Comparison of ENCODE assay signal across 15 mouse cellular contexts in the genomic region with DNA sequence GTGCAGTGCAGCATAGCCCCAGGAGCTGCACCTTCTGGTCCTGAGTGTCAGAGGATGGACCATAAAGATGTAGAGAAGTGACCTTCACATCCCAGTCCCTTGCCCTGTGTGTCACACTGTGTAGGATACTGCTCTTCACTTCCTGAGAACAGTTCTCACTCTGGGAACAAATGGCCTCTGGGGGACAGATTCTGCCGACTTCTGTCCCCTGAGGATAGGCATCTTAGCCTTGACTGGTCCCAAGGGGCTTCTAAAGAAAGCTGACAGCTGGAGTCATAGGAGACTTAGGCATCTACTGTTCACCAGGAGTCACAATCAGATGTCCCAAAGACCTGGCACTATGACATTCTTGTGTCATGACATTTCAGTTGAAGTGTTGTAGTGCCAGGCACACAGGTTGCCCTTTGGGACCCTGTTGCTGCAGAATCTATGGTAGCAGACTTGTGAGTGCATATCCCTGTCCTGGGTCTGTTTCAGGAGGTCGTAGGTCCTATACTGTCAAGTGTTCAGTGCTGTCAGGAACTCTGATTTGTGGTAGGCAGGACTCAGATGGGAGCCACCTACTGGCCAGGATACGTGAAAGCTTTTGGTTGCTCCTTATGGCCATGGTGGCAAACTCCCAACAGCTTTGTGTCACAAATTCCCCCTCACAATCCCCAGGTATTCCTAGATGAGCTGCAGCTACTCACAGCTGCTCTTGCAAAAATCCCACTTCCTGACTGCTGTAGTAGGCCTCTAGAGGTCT. TPM values are rescaled to one million over a fixed set of nuclear protein-coding genes. Genes with fewer than 3 reads are reported as not detected.
DNase-seq lines count a peak whose midpoint lies in the region; ATAC-seq and TF ChIP-seq lines count a peak whose summit lies in the region.
"Had no signal": no experiment of that assay in that cellular context is flagged by ENCODE, and none has a peak within 500 bp of the region (broad histone marks: within the 10 kb centered on the region; RNA-seq: fewer than 3 reads in every experiment).

No protein-coding gene starts in this region.

- intact Hi-C loops in left cerebral cortex, postnatal 36 days (cut with DNase I): no loop called here

- TF ChIP-seq POLR2A in MEL (IDR thresholded peaks at IDR 0.05; ENCODE audit: control insufficient read depth in 1 of 2, insufficient read depth in 1 of 2, low read depth in 1 of 2, low read length in 2 of 2, poor library complexity in 1 of 2): no peak
- TF ChIP-seq POLR2A in cortical plate, adult 2 months (IDR thresholded peaks at IDR 0.05; ENCODE audit: extremely low read depth, insufficient read depth, low read length): no peak

- H3K9me3 ChIP-seq in hindbrain, postnatal 0 days (ENCODE audit: low read length): no peaks in the 10 kb centered on the region
- H3K9me3 ChIP-seq in hindbrain, embryonic 12.5 days (replicated peaks): no peaks in the 10 kb centered on the region
- H3K9me3 ChIP-seq in MEL (replicated peaks; ENCODE audit: insufficient read depth, low read length): no peaks in the 10 kb centered on the region
- H3K9me3 ChIP-seq: embryonic facial prominence, embryonic 15.5 days; limb, embryonic 12.5 days had no signal

- no peak for ATAC-seq in hindbrain, postnatal 0 days
- ATAC-seq in hindbrain, embryonic 12.5 days (ENCODE audit: low FRiP score): no peak

- TF ChIP-seq RAD21 in MEL (IDR thresholded peaks at IDR 0.05; ENCODE audit: low read depth, low read length): no peak; the same call in 1 of the 2 replicates

- H3K4me2 ChIP-seq in hindbrain, postnatal 0 days (ENCODE audit: low read depth, low read length): no peak overlapping the region
- H3K4me2 ChIP-seq in hindbrain, embryonic 12.5 days (replicated peaks): no peak overlapping the region
- H3K4me2 ChIP-seq: embryonic facial prominence, embryonic 15.5 days; limb, embryonic 12.5 days had no signal

- H3K4me3 ChIP-seq in hindbrain, postnatal 0 days (ENCODE audit: low read length): no peak overlapping the region
- no peak overlapping the region for H3K4me3 ChIP-seq in hindbrain, embryonic 12.5 days
- H3K4me3 ChIP-seq in MEL (ENCODE audit: control insufficient read depth in 1 of 2, insufficient read depth in 1 of 2, low read depth in 2 of 2, low read length in 2 of 2): no peak overlapping the region
- no peak overlapping the region for H3K4me3 ChIP-seq in cortical plate, adult 2 months (ENCODE audit: insufficient read depth, low read length)
- H3K4me3 ChIP-seq: embryonic facial prominence, embryonic 15.5 days; limb, embryonic 12.5 days had no signal

- no peaks in the 10 kb centered on the region for H3K27me3 ChIP-seq in hindbrain, postnatal 0 days (ENCODE audit: insufficient read depth, low read length)
- no peaks in the 10 kb centered on the region for H3K27me3 ChIP-seq in hindbrain, embryonic 12.5 days
- H3K27me3 ChIP-seq in MEL (ENCODE audit: control insufficient read depth in 1 of 2, insufficient read depth in 2 of 2, low read length in 2 of 2): no peaks in the 10 kb centered on the region; a peak in 1 of 4 replicates
- H3K27me3 ChIP-seq: embryonic facial prominence, embryonic 15.5 days; limb, embryonic 12.5 days had no signal

- DNase-seq in hindbrain, postnatal 0 days (ENCODE audit: low spot score): no peak
- peak; percentile 13 for DNase-seq in lung, postnatal 10 days
- DNase-seq in lung, postnatal 25 days (ENCODE audit: low spot score): no peak
- no peak for DNase-seq in MEL (ENCODE audit: low read depth, low spot score)
- no peak for DNase-seq in urinary bladder, postnatal 10 days (ENCODE audit: low spot score)
- no peak for DNase-seq in left cerebral cortex, postnatal 36 days (ENCODE audit: low spot score in 2 of 2)
- DNase-seq: adrenal gland, postnatal 10 days; cerebellum, adult 9-10 months; heart, postnatal 36 days; kidney, adult 8-10 months had no signal

- H3K4me1 ChIP-seq in hindbrain, postnatal 0 days (ENCODE audit: insufficient read depth, low read length): no peaks in the 10 kb centered on the region
- H3K4me1 ChIP-seq in hindbrain, embryonic 12.5 days: no peaks in the 10 kb centered on the region
- H3K4me1 ChIP-seq in MEL (ENCODE audit: control insufficient read depth in 1 of 2, insufficient read depth in 2 of 2, low read length in 2 of 2): no peaks in the 10 kb centered on the region
- H3K4me1 ChIP-seq in cortical plate, adult 2 months (ENCODE audit: control insufficient read depth, insufficient read depth, low read length): 0 out of 2 replicates have a peak, but pooled peaks cover 2% of the 10 kb centered on the region
- H3K4me1 ChIP-seq: embryonic facial prominence, embryonic 15.5 days had no signal

- no peaks in the 10 kb centered on the region for H3K36me3 ChIP-seq in hindbrain, postnatal 0 days (ENCODE audit: insufficient read depth, low read length)
- H3K36me3 ChIP-seq in hindbrain, embryonic 12.5 days: no peaks in the 10 kb centered on the region
- H3K36me3 ChIP-seq in MEL (ENCODE audit: control insufficient read depth in 1 of 2, insufficient read depth in 2 of 2, low read length in 2 of 2): no peaks in the 10 kb centered on the region
- H3K36me3 ChIP-seq: embryonic facial prominence, embryonic 15.5 days; limb, embryonic 12.5 days had no signal

- H3K9ac ChIP-seq in hindbrain, postnatal 0 days (replicated peaks; ENCODE audit: low read length): no peak overlapping the region
- H3K9ac ChIP-seq in hindbrain, embryonic 12.5 days: no peak overlapping the region
- H3K9ac ChIP-seq in MEL (ENCODE audit: control insufficient read depth, low read depth, low read length, poor library complexity, severe bottlenecking): no peak overlapping the region
- H3K9ac ChIP-seq: embryonic facial prominence, embryonic 15.5 days; limb, embryonic 12.5 days had no signal

- no peak overlapping the region for H3K27ac ChIP-seq in hindbrain, postnatal 0 days
- no peak overlapping the region for H3K27ac ChIP-seq in hindbrain, embryonic 12.5 days
- no peak overlapping the region for H3K27ac ChIP-seq in MEL (ENCODE audit: control insufficient read depth, low read depth, low read length)
- H3K27ac ChIP-seq in cortical plate, adult 2 months (ENCODE audit: insufficient read depth, low read length): no peak overlapping the region
- H3K27ac ChIP-seq: embryonic facial prominence, embryonic 15.5 days; limb, embryonic 12.5 days; macrophage had no signal

- peak; percentile 33; the same call in 1 of the 2 replicates for TF ChIP-seq CTCF in hindbrain, postnatal 0 days (IDR thresholded peaks at IDR 0.05; ENCODE audit: low read depth)
- TF ChIP-seq CTCF in MEL (IDR thresholded peaks at IDR 0.05 in 2 of 3, conservative IDR thresholded peaks at IDR 0.05 in 1 of 3; ENCODE audit: control insufficient read depth in 1 of 3, insufficient read depth in 1 of 3, low read depth in 2 of 3, low read length in 3 of 3, poor library complexity in 1 of 3, severe bottlenecking in 1 of 3): peak in 2 of 3 experiments; percentile 30 to 48; a peak in 3 of 6 replicates
- TF ChIP-seq CTCF in cortical plate, adult 2 months (IDR thresholded peaks at IDR 0.05; ENCODE audit: extremely low read depth, insufficient read depth, low read length): peak; percentile 29; the same call in 1 of the 2 replicates

- WGBS in hindbrain, postnatal 0 days: 52% methylated on average over 3 of the region's 3 CpGs
- 42% methylated on average over 3 of the region's 3 CpGs for WGBS in hindbrain, embryonic 12.5 days

- no peaks in the 10 kb centered on the region for H3K79me2 ChIP-seq in MEL (ENCODE audit: control insufficient read depth, insufficient read depth, low read length, poor library complexity)

- TF ChIP-seq EP300 in MEL (IDR thresholded peaks at IDR 0.05; ENCODE audit: low read depth in 1 of 2, low read length in 2 of 2): no peak

TF ChIP-seq in MEL, 35 proteins besides CTCF, POLR2A, EP300 and RAD21:
- TF ChIP-seq SMC3 (IDR thresholded peaks at IDR 0.05; ENCODE audit: low read depth, low read length) (peak; percentile 45), SIN3A (IDR thresholded peaks at IDR 0.05; ENCODE audit: low read length) (no peak)
TF ChIP-seq in MEL: peak in this region for 1.

RNA-seq across cellular contexts. Expression of a gene that starts 30.4 kb away (rescaled TPM):
- total RNA-seq in hindbrain, postnatal 0 days (2014; rRNA removed): 91.2 and 113 TPM in 2 replicates
- polyA plus RNA-seq in hindbrain, postnatal 0 days (2015; fragmentation: Nextera tagmentation; extraction: Ambion mirVana): 125 and 134 TPM in 2 replicates
- 146 and 162 TPM in 2 replicates for polyA plus RNA-seq in hindbrain, embryonic 12.5 days (2016; fragmentation: Nextera tagmentation; extraction: Ambion mirVana)
- total RNA-seq in MEL (2012; rRNA removed): 39.6 and 47.3 TPM in 2 replicates
- 10 to 100 TPM in 1 of 2 experiments, not detected in 1; 40.0 TPM for polyA plus RNA-seq in MEL (2012; ENCODE audit: insufficient read depth in 1 of 2, insufficient read length in 2 of 2, low read depth in 1 of 2, low replicate concordance in 2 of 2, missing spikeins in 1 of 2)
- 154 and 158 TPM in 2 replicates for polyA plus RNA-seq in cortical plate, adult 2 months (2012; rRNA removed)
- 100 to 1,000 TPM in 1 of 2 experiments, 10 to 100 TPM in 1; 97.5 to 110 TPM for total RNA-seq in left cerebral cortex, postnatal 36 days (2021)
